Mouse (Mus musculus): Measurements from ENCODE around the gene Tctex1d4. TPM values are rescaled to one million over a fixed set of nuclear protein-coding genes. Genes with fewer than 3 reads are reported as not detected.
A peak's percentile ranks its signal among the peaks of the same experiment; 100 is the strongest.

Gene Tctex1d4
- polyA plus RNA-seq, 1 experiment from 2014 or later: 0.24 TPM

DNA sequence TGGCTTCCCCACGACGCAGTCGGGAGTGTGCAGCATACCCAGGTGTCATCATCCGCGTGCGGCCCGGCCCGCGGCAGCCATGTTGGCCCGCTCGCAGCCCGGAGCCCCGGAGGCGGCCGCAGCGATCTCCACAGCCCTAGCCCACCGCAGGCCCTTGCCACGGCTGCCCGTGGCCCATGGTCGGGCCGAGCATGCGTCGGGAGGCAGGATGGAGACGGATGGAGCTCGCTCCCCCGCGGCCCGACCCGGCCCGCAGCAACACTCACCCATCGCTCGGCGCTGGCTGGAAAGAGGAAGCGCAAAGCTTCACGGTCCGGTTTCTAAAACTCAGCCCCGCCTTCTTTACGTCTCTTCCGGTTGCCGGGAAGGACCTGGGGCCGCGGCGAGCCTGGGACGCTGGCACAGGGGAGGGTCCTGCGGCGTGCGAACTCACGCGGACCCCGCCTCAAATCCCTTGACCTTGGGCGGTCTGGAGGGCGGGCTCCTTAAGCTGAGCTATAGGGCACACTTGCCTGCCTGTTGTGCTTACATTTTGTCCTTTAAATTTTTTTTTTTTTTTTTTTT lies 29.3 kb downstream of the Tctex1d4 start, which contains the start of gene Rps8:
Gene Rps8, minus strand, starts transcription at position 452 of the 564 bp plus-strand sequence.
- TF ChIP-seq CTCF (IDR thresholded peaks at IDR 0.05; ENCODE audit: low read depth): no peak

DNA sequence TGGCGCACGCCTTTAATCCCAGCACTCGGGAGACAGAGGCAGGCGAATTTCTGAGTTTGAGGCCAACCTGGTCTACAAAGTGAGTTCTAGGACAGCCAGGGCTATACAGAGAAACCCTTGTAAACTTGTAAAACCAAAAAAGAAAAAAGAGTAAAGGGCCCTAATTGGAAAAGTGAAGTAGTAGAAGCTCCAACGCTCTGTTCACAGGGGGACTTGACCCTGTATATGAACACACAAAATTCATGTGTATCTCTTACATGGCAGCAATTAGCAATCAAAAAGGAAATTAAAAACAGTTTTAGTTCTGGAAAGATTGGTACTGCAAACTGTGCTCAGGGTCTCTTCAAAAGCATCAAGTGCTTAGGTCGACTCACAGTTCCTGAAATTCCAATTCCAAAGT lies 29.8 kb downstream of the Tctex1d4 start:
- Histone ChIP-seq H3K27me3 (ENCODE audit: insufficient read depth, low read length) (no peaks in the 10 kb centered on the region), H3K9me3 (replicated peaks; ENCODE audit: low read length) (no peaks in the 10 kb centered on the region), H3K4me2 (ENCODE audit: low read length) (peak overlapping the region; percentile 86), H3K27ac (peak overlapping the region; percentile 95), H3K36me3 (ENCODE audit: insufficient read depth, low read length) (peaks cover 32% of the 10 kb centered on the region), H3K4me3 (replicated peaks; ENCODE audit: low read depth, low read length) (peak overlapping the region; percentile 93), H3K9ac (ENCODE audit: low read depth, low read length) (peak overlapping the region; percentile 90; the same call in 1 of the 2 replicates), H3K4me1 (replicated peaks; ENCODE audit: insufficient read depth, low read length) (peaks cover 6% of the 10 kb centered on the region; the same call in 1 of the 2 replicates)
- ATAC-seq (replicated peaks; ENCODE audit: low FRiP score, low read depth): no peak
- WGBS: 28% methylated on average over 6 of the region's 6 CpGs
- no peak for DNase-seq (ENCODE audit: low spot score)
- no peak for TF ChIP-seq CTCF (IDR thresholded peaks at IDR 0.05; ENCODE audit: low read depth)

More for the DNA sequence above, 29.3 kb downstream of the Tctex1d4 start, which contains the start of gene Rps8:
- Histone ChIP-seq H3K27ac (peak within 1 kb of the TSS; percentile 95), H3K9me3 (replicated peaks; ENCODE audit: low read length) (no peaks in the 10 kb centered on the region), H3K36me3 (ENCODE audit: insufficient read depth, low read length) (peaks cover 33% of the 10 kb centered on the region), H3K9ac (ENCODE audit: low read depth, low read length) (peak within 1 kb of the TSS; percentile 90), H3K4me3 (replicated peaks; ENCODE audit: low read depth, low read length) (peak within 1 kb of the TSS; percentile 93), H3K27me3 (ENCODE audit: insufficient read depth, low read length) (no peaks in the 10 kb centered on the region), H3K4me2 (ENCODE audit: low read length) (peak within 1 kb of the TSS; percentile 86), H3K4me1 (replicated peaks; ENCODE audit: insufficient read depth, low read length) (peaks cover 6% of the 10 kb centered on the region; the same call in 1 of the 2 replicates)
- peak; percentile 96 for DNase-seq (ENCODE audit: low spot score)
- ATAC-seq (replicated peaks; ENCODE audit: low FRiP score, low read depth): peak; percentile 89
- 0% methylated on average over 52 of the region's 52 CpGs for WGBS

DNA sequence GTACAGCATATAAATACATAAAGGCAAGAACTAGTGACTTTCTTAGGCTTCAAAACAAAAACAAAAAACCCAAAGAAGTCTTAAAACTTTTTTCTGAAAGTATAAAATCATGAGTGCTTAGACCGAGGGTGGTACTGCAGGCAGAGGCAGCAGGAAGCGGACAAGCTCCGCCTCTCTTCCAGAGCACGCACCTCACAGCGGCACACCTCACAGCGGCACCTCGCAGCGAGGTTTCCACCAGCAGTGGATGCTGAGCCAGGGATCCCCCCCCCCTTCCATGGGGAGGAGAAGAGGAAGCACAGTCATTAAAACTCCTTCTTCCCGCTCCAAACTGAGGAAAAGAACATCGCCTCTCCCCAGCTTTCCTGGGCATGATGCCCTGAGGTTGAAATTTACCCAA lies 33.1 kb downstream of the Tctex1d4 start:
- H3K27me3 ChIP-seq (ENCODE audit: insufficient read depth, low read length): no peaks in the 10 kb centered on the region
- no peaks in the 10 kb centered on the region for H3K4me1 ChIP-seq (replicated peaks; ENCODE audit: insufficient read depth, low read length)
- H3K27ac ChIP-seq: no peak overlapping the region
- WGBS: 84% methylated on average over 10 of the region's 10 CpGs
- no peak for DNase-seq (ENCODE audit: low spot score)
- no peak overlapping the region for H3K9ac ChIP-seq (ENCODE audit: low read depth, low read length)
- TF ChIP-seq CTCF (IDR thresholded peaks at IDR 0.05; ENCODE audit: low read depth): no peak
- peaks cover 23% of the 10 kb centered on the region for H3K36me3 ChIP-seq (ENCODE audit: insufficient read depth, low read length)
- no peak overlapping the region for H3K4me2 ChIP-seq (ENCODE audit: low read length)
- no peak overlapping the region for H3K4me3 ChIP-seq (replicated peaks; ENCODE audit: low read depth, low read length)
- no peak for ATAC-seq (replicated peaks; ENCODE audit: low FRiP score, low read depth)
- H3K9me3 ChIP-seq (replicated peaks; ENCODE audit: low read length): no peaks in the 10 kb centered on the region

DNA sequence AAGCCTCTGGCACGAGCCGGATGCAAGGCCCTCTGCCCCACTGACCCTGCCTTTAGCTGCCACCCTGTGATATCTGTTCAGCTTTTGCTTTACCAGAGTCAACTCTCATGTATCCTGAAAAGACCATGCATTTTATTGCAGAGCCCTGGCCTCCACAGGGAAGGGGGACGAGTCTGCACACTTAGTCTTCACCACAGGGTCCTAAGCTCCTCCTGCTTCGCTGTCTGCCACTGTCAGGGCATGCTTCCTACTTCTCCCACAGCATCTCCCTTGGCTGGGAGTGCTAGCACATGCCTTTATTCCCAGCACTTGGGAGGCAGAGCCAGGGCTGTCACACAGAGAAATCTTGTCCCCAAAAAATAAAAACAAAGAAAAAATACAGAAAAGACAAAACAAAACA lies 34.6 kb downstream of the Tctex1d4 start:
- no peak overlapping the region for H3K4me3 ChIP-seq (replicated peaks; ENCODE audit: low read depth, low read length)
- H3K9ac ChIP-seq (ENCODE audit: low read depth, low read length): no peak overlapping the region
- DNase-seq (ENCODE audit: low spot score) (no peak), ATAC-seq (replicated peaks; ENCODE audit: low FRiP score, low read depth) (no peak)
- no peak for TF ChIP-seq CTCF (IDR thresholded peaks at IDR 0.05; ENCODE audit: low read depth)
- no peaks in the 10 kb centered on the region for H3K4me1 ChIP-seq (replicated peaks; ENCODE audit: insufficient read depth, low read length)
- H3K27ac ChIP-seq: no peak overlapping the region
- H3K9me3 ChIP-seq (replicated peaks; ENCODE audit: low read length): no peaks in the 10 kb centered on the region
- no peak overlapping the region for H3K4me2 ChIP-seq (ENCODE audit: low read length)
- H3K36me3 ChIP-seq (ENCODE audit: insufficient read depth, low read length): peaks cover 31% of the 10 kb centered on the region
- no peaks in the 10 kb centered on the region for H3K27me3 ChIP-seq (ENCODE audit: insufficient read depth, low read length)
- WGBS: 57% methylated on average over 4 of the region's 4 CpGs

DNA sequence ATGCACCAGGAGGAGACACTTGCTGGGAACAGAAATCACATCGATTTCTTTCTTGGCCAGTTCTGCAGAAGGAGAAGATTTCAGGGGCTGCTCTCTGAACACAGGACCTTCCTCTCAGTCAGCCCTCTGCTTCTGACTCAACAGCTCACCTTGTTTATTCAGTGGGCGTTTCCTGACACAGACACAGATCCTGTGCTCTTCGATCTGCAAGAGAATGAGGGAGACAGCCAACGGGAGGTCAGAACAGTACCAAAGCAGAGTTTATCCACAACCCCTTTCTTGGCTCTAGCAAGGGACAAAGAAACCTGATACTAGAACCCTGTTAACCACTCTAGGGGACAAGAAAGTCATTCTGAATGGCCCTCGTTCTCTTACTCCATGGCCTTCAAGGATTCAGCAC lies 43.3 kb downstream of the Tctex1d4 start:
- H3K4me3 ChIP-seq (replicated peaks; ENCODE audit: low read depth, low read length): no peak overlapping the region
- 85% methylated on average over 5 of the region's 5 CpGs for WGBS
- no peaks in the 10 kb centered on the region for H3K4me1 ChIP-seq (replicated peaks; ENCODE audit: insufficient read depth, low read length)
- ATAC-seq (replicated peaks; ENCODE audit: low FRiP score, low read depth): no peak
- no peaks in the 10 kb centered on the region for H3K9me3 ChIP-seq (replicated peaks; ENCODE audit: low read length)
- no peak overlapping the region for H3K9ac ChIP-seq (ENCODE audit: low read depth, low read length)
- TF ChIP-seq CTCF (IDR thresholded peaks at IDR 0.05; ENCODE audit: low read depth): no peak
- H3K27me3 ChIP-seq (ENCODE audit: insufficient read depth, low read length): no peaks in the 10 kb centered on the region
- H3K27ac ChIP-seq: no peak overlapping the region
- no peak for DNase-seq (ENCODE audit: low spot score)
- H3K4me2 ChIP-seq (ENCODE audit: low read length): no peak overlapping the region
- peaks cover 41% of the 10 kb centered on the region; the same call in 1 of the 2 replicates for H3K36me3 ChIP-seq (ENCODE audit: insufficient read depth, low read length)

Small RNA genes within 50 kb of the gene (microRNA-seq; reads per million reads assigned to microRNA genes)
- not detected for gene Gm22398

Other genes with a start within 250 kb of the Tctex1d4 start
- gene Zswim5, start 249.4 kb upstream of the Tctex1d4 start, polyA plus RNA-seq (2015; fragmentation: Nextera tagmentation; extraction: Ambion mirVana): 1.4 and 1.5 TPM in 2 replicates
- gene Urod, start 132.4 kb upstream of the Tctex1d4 start, polyA plus RNA-seq (2015; fragmentation: Nextera tagmentation; extraction: Ambion mirVana): 91.1 and 92.5 TPM in 2 replicates
- 9.5 and 10.3 TPM in 2 replicates for gene Hectd3, start 131.5 kb upstream of the Tctex1d4 start, polyA plus RNA-seq (2015; fragmentation: Nextera tagmentation; extraction: Ambion mirVana)
- 41.0 and 44.9 TPM in 2 replicates for gene Eif2b3, start 107.4 kb upstream of the Tctex1d4 start, polyA plus RNA-seq (2015; fragmentation: Nextera tagmentation; extraction: Ambion mirVana)
- 4.0 TPM in 2 replicates for gene Ptch2, start 30.7 kb upstream of the Tctex1d4 start, polyA plus RNA-seq (2015; fragmentation: Nextera tagmentation; extraction: Ambion mirVana)
- 4.3 and 4.9 TPM in 2 replicates for gene Btbd19, start 1.1 kb upstream of the Tctex1d4 start, polyA plus RNA-seq (2015; fragmentation: Nextera tagmentation; extraction: Ambion mirVana)
- 3.7 and 4.0 TPM in 2 replicates for gene Plk3, start 7.2 kb downstream of the Tctex1d4 start, polyA plus RNA-seq (2015; fragmentation: Nextera tagmentation; extraction: Ambion mirVana)
- 988 and 1,137 TPM in 2 replicates for gene Rps8, start 29.4 kb downstream of the Tctex1d4 start, polyA plus RNA-seq (2015; fragmentation: Nextera tagmentation; extraction: Ambion mirVana)
- gene Kif2c, start 55.8 kb downstream of the Tctex1d4 start, polyA plus RNA-seq (2015; fragmentation: Nextera tagmentation; extraction: Ambion mirVana): 24.6 and 27.2 TPM in 2 replicates
- gene Tmem53, start 125.2 kb downstream of the Tctex1d4 start, polyA plus RNA-seq (2015; fragmentation: Nextera tagmentation; extraction: Ambion mirVana): 34.4 and 40.5 TPM in 2 replicates
- 0.18 and 0.59 TPM in 2 replicates for gene Armh1, start 125.3 kb downstream of the Tctex1d4 start, polyA plus RNA-seq (2015; fragmentation: Nextera tagmentation; extraction: Ambion mirVana)

All from kidney, postnatal 0 days (tissue).